Mouse (Mus musculus) testis, adult 2 months (tissue): ENCODE data around the gene Dnajb13. TPM values are rescaled to one million over a fixed set of nuclear protein-coding genes. Genes with fewer than 3 reads are reported as not detected.

Experiments used
- H3K27ac ChIP-seq: fragments of 200-500 bp; 2 replicates; pipeline ENCODE4 v1.5.1; 2012; ENCODE audit warnings: low read depth, low read length; ENCODE audit not compliant: control insufficient read depth, insufficient read depth
- H3K27me3 ChIP-seq: fragments of 200-500 bp; 2 replicates; pipeline ENCODE4 v1.6.1; 2012; ENCODE audit warnings: mild to moderate bottlenecking, low read length, moderate library complexity; ENCODE audit not compliant: control insufficient read depth, insufficient read depth
- H3K36me3 ChIP-seq: fragments of 200-500 bp; 2 replicates; pipeline ENCODE4 v1.6.1; 2012; ENCODE audit warnings: mild to moderate bottlenecking, low read length; ENCODE audit not compliant: control insufficient read depth, insufficient read depth
- H3K4me1 ChIP-seq: fragments of 200-500 bp; 2 replicates; pipeline ENCODE4 v1.6.1; 2012; ENCODE audit warnings: low read length; ENCODE audit not compliant: control insufficient read depth, insufficient read depth
- H3K4me3 ChIP-seq: fragments of 200-500 bp; 2 replicates; pipeline ENCODE4 v1.5.1; 2012; ENCODE audit warnings: low read depth, mild to moderate bottlenecking, low read length, moderate library complexity, mixed read lengths; ENCODE audit not compliant: control insufficient read depth
- CTCF ChIP-seq: fragments of 200-500 bp; IDR thresholded peaks from 2 replicates; pipeline ENCODE4 v1.5.1; 2012; ENCODE audit warnings: low read depth, mild to moderate bottlenecking, inconsistent platforms, low read length, moderate library complexity; ENCODE audit not compliant: control insufficient read depth, insufficient read depth, insufficient replicate concordance
- POLR2A ChIP-seq: fragments of 200-500 bp; IDR thresholded peaks from 2 replicates; pipeline ENCODE4 v1.6.1; 2012; ENCODE audit warnings: low read depth, mild to moderate bottlenecking, inconsistent platforms, low read length, moderate library complexity; ENCODE audit not compliant: control insufficient read depth
- polyA plus RNA-seq: library from polyadenylated mRNA; depleted of rRNA; stranded (reverse); fragments of >200 nt; gene quantifications from 2 replicates; pipeline ENCODE4 v1.2.3, GENCODE M21; 2012

Gene Dnajb13
- polyA plus RNA-seq, 1 experiment, result 538 TPM

DNA sequence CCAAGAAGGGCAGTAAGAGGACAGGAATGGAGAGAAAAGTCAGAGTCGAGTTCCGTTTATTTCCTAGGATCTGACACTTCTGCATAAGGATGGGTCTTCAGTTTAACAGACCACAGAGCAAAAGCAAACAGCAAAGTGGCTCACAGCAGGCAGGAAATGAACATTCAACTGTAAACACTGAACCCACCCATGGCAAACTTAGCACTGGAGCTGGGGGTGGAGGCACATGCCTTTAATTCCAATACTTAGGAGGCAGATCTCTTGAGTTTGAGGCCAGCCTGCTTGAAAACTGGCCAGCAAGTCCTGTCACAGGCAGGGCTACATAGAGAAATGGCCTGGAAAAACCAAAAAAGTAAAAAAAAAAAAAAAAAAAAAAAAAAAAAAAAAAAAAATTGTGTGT, 18.7 kb upstream of the Dnajb13 start:
- H3K27ac ChIP-seq, result no peak overlapping the region
- H3K27me3 ChIP-seq, result no peaks in the 10 kb centered on the region
- no peak for TF ChIP-seq CTCF
- TF ChIP-seq POLR2A, result no peak
- H3K4me3 ChIP-seq, result no peak overlapping the region
- no peaks in the 10 kb centered on the region for H3K36me3 ChIP-seq
- H3K4me1 ChIP-seq, result no peaks in the 10 kb centered on the region; the same call in 1 of the 2 replicates

DNA sequence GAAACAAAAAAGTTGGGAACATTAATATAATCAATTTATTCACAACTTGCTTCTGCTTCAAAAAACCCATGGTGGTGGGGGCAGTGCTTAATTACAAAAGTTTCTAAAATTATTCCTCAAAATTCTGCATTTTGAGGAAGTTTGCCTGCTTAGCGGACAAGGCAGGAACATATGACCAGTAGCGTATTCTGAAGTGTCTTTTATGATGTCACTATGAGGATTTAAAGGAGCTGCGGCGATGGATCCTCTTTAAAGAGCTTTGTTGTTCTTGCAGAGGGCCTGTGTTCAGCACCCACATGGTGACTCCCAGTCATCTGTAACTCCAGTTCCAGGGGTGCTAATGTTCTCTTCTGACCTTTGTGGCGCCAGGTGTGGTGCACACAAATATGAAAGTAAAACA, 16.0 kb upstream of the Dnajb13 start:
- Histone ChIP-seq H3K27me3 (no peaks in the 10 kb centered on the region), H3K4me1 (no peaks in the 10 kb centered on the region), H3K27ac (no peak overlapping the region), H3K36me3 (no peaks in the 10 kb centered on the region), H3K4me3 (no peak overlapping the region)
- no peak for TF ChIP-seq CTCF
- TF ChIP-seq POLR2A, result no peak

DNA sequence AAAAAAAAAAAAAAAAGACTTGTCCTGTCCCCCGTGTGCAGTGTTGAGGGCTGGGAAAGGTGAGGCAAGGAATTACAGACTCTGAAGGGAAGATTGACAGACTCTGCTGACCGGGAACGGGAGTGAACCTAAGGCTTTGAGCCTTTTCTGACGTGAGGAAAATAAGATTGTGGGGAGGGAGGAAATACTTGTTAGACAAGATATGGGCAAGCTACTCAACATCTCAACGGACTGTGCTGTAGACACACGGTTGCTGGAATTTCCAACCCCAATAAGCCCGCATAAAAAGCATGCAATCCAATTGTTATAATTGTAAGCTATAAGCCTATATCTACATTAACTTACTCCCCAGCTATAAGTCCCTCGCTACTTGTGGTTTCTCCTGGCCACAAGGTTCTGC, 9.9 kb upstream of the Dnajb13 start:
- no peaks in the 10 kb centered on the region for H3K36me3 ChIP-seq
- H3K4me1 ChIP-seq, result no peaks in the 10 kb centered on the region; the same call in 1 of the 2 replicates
- TF ChIP-seq POLR2A, result no peak
- TF ChIP-seq CTCF, result no peak
- no peak overlapping the region for H3K27ac ChIP-seq
- H3K27me3 ChIP-seq, result no peaks in the 10 kb centered on the region
- no peak overlapping the region for H3K4me3 ChIP-seq

DNA sequence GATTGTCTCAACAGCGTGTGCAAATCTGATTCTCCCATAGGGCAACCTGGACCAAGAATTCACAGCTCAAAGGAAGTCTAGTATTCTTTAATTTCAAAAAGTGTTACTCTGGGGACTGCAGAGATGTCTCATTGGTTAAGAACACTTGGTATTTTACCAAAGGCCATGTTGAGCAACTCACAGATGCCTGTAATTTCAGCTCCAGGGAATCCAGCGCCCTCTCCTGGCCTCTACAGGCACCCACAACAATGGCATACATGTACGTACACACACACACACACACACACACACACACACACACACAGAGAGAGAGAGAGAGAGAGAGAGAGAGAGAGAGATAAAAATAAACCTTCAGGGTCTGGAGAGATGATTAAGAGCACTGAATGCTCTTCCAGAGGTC, 7.5 kb upstream of the Dnajb13 start:
- H3K27ac ChIP-seq, result no peak overlapping the region
- TF ChIP-seq POLR2A, result no peak
- TF ChIP-seq CTCF, result no peak
- H3K36me3 ChIP-seq, result no peaks in the 10 kb centered on the region
- no peak overlapping the region for H3K4me3 ChIP-seq
- H3K27me3 ChIP-seq, result no peaks in the 10 kb centered on the region
- H3K4me1 ChIP-seq, result no peaks in the 10 kb centered on the region; the same call in 1 of the 2 replicates

DNA sequence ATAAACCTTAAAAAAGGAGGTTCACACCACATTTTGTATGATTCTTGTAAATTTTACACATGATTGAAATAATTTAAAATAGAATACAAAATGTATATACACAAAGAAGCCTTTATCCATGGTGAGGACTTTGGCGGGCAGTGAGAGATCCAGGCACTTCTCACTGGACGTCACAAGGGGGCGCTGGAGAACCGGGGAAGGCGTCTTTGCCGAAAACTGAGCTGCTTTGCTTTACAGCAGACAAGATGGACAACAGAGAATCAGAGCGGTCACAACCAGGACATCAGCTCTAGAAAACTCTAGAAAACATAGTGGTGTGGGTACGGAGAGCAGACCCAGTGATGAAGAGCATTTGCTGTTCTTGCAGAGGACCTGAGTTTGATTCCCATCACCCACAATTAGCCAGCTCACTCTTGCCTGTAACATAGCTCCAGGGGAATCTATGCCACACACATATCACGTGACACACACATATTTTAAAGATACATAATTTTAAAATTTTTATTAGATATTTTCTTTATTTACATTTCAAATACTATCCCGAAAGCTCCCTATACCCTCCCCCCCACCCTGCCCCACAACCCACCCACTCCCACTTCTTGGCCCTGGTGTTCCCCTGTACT, 6.0 kb upstream of the Dnajb13 start:
- no peaks in the 10 kb centered on the region for H3K27me3 ChIP-seq
- H3K36me3 ChIP-seq, result no peaks in the 10 kb centered on the region
- no peaks in the 10 kb centered on the region; the same call in 1 of the 2 replicates for H3K4me1 ChIP-seq
- H3K4me3 ChIP-seq, result no peak overlapping the region
- TF ChIP-seq CTCF (peak; percentile 94; the same call in 1 of the 2 replicates), POLR2A (no peak)
- no peak overlapping the region for H3K27ac ChIP-seq

DNA sequence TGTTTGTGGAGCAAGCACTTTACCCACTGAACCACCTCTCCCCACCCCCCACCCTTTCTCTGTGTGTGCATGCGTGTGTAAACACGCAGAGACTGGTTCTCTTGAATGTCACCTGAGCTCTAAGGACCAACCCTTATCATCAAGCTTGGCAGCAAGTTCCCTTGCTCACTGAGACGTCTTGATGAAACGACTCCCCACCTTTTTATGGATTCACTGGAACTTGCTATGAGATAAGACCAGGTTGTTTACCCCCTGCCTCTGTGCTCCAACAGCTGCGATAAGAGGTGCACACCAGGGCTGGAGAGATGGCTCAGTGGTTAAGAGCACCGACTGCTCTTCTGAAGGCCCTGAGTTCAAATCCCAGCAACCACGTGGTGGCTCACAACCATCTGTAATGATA, 5.4 kb upstream of the Dnajb13 start:
- no peaks in the 10 kb centered on the region for H3K36me3 ChIP-seq
- H3K4me3 ChIP-seq, result no peak overlapping the region
- TF ChIP-seq CTCF (no peak), POLR2A (no peak)
- no peaks in the 10 kb centered on the region for H3K27me3 ChIP-seq
- H3K27ac ChIP-seq, result no peak overlapping the region
- no peaks in the 10 kb centered on the region; the same call in 1 of the 2 replicates for H3K4me1 ChIP-seq

DNA sequence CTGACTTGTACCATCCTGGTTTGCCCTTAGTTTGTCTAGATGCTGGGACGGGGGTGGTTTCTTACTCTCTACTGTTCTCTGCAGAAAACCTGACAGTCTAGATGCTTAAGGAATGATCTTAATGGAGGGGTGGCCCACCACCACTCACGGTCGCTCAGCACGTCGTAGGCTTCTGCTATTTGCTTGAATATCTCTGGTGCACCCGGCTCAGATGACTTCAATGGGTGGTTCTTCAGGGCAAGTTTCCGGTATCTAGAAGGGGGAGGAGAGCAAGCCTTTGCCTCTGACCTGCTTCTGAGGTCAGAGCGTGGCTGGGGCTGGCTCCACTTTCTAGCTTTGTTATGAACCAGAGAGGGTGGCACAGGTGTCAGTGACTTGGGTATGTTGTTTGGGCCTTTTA, 3.2 kb downstream of the Dnajb13 start:
- TF ChIP-seq CTCF, result no peak
- TF ChIP-seq POLR2A, result no peak
- Histone ChIP-seq H3K27me3 (no peaks in the 10 kb centered on the region), H3K4me3 (peak overlapping the region; percentile 25), H3K4me1 (peaks cover 5% of the 10 kb centered on the region), H3K36me3 (no peaks in the 10 kb centered on the region), H3K27ac (no peak overlapping the region)
